Mouse (Mus musculus) hindbrain, embryonic 14.5 days (tissue): ENCODE measurements around the gene Skil. TPM values are rescaled to one million over a fixed set of nuclear protein-coding genes. Genes with fewer than 3 reads are reported as not detected.

ENCODE experiments used
- ATAC-seq: fragments of 200-750 bp; cut with Nextera tagmentation; 2 replicates; pipeline ENCODE4 v1.8.0; 2017; ENCODE audit warnings: moderate number of reproducible peaks, mild to moderate bottlenecking, moderate TSS enrichment, moderate library complexity; ENCODE audit not compliant: low FRiP score
- DNase-seq: peaks from one replicate; pipeline ENCODE4 v3.0.0-alpha.2; 2015; ENCODE audit warnings: low spot score
- H3K27ac ChIP-seq: fragments of 300-500 bp; sonication (generic); 2 replicates; pipeline ENCODE4 v1.5.1; 2014; ENCODE audit warnings: mild to moderate bottlenecking, moderate library complexity
- H3K27me3 ChIP-seq: fragments of 300-500 bp; sonication (generic); 2 replicates; pipeline ENCODE4 v1.6.1; 2014; ENCODE audit warnings: mild to moderate bottlenecking, low read length, mixed read lengths; ENCODE audit not compliant: control insufficient read depth, insufficient read depth
- H3K36me3 ChIP-seq: fragments of 300-500 bp; sonication (generic); replicated peaks from 2 replicates; pipeline ENCODE4 v1.6.1; 2014; ENCODE audit not compliant: control insufficient read depth, insufficient read depth
- H3K4me1 ChIP-seq: fragments of 300-500 bp; sonication (generic); replicated peaks from 2 replicates; pipeline ENCODE4 v1.6.1; 2014; ENCODE audit warnings: antibody characterized with exemption, low read length, mixed read lengths; ENCODE audit not compliant: control insufficient read depth, insufficient read depth
- H3K4me2 ChIP-seq: fragments of 300-500 bp; sonication (generic); replicated peaks from 2 replicates; pipeline ENCODE4 v1.6.1; 2014; ENCODE audit warnings: mild to moderate bottlenecking, moderate library complexity
- H3K4me3 ChIP-seq: fragments of 300-500 bp; sonication (generic); replicated peaks from 2 replicates; pipeline ENCODE4 v1.5.1; 2014; ENCODE audit warnings: mild to moderate bottlenecking, low read length
- H3K9ac ChIP-seq: fragments of 300-500 bp; sonication (generic); 2 replicates; pipeline ENCODE4 v1.6.1; 2014
- H3K9me3 ChIP-seq: fragments of 300-500 bp; sonication (generic); 2 replicates; pipeline ENCODE4 v1.6.1; 2016; ENCODE audit warnings: low read length; ENCODE audit not compliant: control insufficient read depth
- WGBS: fragments of 180-500 bp; shearing (Covaris S2); extraction: QIAGEN DNeasy Blood & Tissue Kit; methylation state at CpG from one replicate; pipeline ENCODE4 v1.1.7; 2014; 5-methylcytosine and 5-hydroxymethylcytosine counted together
- polyA plus RNA-seq: library from polyadenylated mRNA; unstranded; fragments of >200 nt; fragmentation: Nextera tagmentation; extraction: Ambion mirVana; gene quantifications from 2 replicates; pipeline ENCODE4 v1.2.1, GENCODE M21; 2014

Skil gene
- polyA plus RNA-seq, 1 experiment from 2014 or later = 36.5 TPM

- no peak overlapping the region for H3K4me2 ChIP-seq
- no peaks in the 10 kb centered on the region for H3K9me3 ChIP-seq
- H3K9ac ChIP-seq = no peak overlapping the region
- no peaks in the 10 kb centered on the region for H3K36me3 ChIP-seq
- H3K27me3 ChIP-seq = no peaks in the 10 kb centered on the region
- H3K4me3 ChIP-seq = no peak overlapping the region
- H3K4me1 ChIP-seq = no peaks in the 10 kb centered on the region
- ATAC-seq (no peak), DNase-seq (no peak)
- no peak overlapping the region for H3K27ac ChIP-seq
- WGBS = 85% methylated on average over 8 of the region's 8 CpGs
These were observed 34.1 kb upstream of the Skil start for GRCm38 (mm10) chr3:31060745-31061102.

DNA sequence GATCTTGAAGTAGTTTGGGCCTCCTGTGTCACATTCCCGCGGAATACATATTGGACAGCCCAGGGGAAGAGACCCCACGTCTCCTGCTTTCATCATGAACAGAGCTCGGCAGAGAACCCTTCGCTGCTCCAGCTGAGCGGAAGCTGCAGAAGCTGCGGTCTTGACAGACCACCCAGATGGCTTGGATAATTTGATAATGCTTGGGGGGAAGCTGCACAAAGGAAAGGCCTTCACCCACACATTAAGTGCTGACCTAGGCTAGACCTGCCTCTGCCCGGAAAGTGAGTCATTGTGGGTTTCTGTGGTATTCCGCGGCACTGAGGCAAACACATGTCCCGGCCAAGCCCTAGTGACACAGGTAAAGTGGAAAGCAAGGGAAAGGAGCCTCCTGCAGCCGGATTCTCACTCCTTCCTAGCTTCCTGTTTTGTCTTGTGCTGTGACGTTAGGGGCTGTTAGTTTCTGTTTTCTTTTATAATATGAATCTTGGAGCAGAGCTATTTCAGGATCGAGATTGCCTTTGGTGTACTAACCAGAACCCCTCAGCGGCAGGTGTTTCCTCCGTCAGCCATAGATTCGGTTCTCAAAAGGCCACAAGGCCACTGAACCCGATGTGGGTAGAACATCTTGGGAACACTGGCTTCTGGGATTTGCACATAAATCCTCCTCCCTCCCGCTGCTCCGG is 33.6 kb upstream of the Skil start:
- Histone ChIP-seq H3K4me1 (no peaks in the 10 kb centered on the region), H3K36me3 (no peaks in the 10 kb centered on the region), H3K27ac (no peak overlapping the region), H3K9me3 (no peaks in the 10 kb centered on the region), H3K4me3 (no peak overlapping the region), H3K4me2 (no peak overlapping the region), H3K27me3 (no peaks in the 10 kb centered on the region), H3K9ac (no peak overlapping the region)
- no peak for DNase-seq
- WGBS = 61% methylated on average over 20 of the region's 20 CpGs
- ATAC-seq = no peak

DNA sequence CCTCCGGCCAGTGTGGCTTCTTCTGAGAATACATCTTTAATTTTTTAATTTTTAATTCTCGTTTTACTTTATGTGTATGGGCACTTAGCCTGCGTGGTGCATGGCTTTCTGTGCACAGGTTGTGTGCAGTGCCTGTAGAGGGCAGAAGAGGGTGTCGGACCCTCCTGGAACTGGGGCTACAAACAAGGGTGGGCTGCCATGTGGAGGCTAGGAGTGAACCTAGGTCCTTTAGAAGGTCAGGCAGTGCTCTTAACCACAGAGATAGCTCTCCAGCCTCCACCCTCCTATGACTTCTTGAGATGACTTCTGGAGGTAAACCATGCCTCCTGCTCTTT is 33.1 kb upstream of the Skil start:
- Histone ChIP-seq H3K9ac (no peak overlapping the region), H3K36me3 (no peaks in the 10 kb centered on the region), H3K4me2 (no peak overlapping the region), H3K27me3 (no peaks in the 10 kb centered on the region), H3K4me1 (no peaks in the 10 kb centered on the region), H3K4me3 (no peak overlapping the region), H3K27ac (no peak overlapping the region), H3K9me3 (no peaks in the 10 kb centered on the region)
- WGBS = 82% methylated on average over 4 of the region's 4 CpGs
- DNase-seq (no peak), ATAC-seq (no peak)

DNA sequence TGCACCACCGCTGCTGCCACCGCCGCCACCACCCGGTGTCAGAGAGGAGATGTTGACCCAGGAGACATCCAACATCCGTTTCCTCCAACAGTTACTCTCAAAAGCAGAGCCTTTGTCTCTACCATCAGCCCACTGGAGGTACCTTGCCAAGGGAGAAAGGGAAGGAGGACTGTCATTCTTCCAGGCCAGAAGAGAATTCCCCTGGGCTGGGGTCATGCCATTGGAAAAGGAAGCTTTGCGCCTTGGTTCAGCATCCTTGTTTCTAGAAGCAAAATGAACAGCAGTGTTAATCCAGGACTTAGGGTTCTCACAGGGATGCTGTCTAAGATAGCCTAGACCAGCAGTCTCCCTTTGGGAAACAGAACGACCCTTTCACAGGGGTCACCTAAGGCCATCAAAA is 32.5 kb upstream of the Skil start:
- Histone ChIP-seq H3K9ac (no peak overlapping the region), H3K27ac (no peak overlapping the region), H3K4me1 (no peaks in the 10 kb centered on the region), H3K4me3 (no peak overlapping the region), H3K4me2 (no peak overlapping the region), H3K27me3 (no peaks in the 10 kb centered on the region), H3K36me3 (no peaks in the 10 kb centered on the region), H3K9me3 (no peaks in the 10 kb centered on the region)
- DNase-seq = no peak
- no peak for ATAC-seq
- 92% methylated on average over 7 of the region's 7 CpGs for WGBS

DNA sequence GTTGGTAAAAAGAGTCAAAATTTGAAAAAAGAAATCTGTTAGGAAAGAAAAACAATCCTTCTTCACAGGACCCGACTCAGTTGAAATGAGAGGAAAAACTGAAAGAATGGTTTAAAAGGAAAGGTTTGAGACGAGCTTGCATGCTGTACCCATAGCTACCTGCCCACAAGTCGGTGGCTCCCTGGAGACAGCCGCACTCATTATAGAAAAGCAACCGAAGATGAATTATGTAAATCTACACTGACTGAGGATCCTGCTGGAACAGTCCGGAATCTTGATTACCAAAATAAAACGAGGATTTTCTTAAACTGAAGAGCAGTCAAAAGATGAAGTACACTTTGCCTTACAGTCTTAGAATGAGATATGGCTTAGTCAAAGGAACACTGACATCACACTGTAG is 26.4 kb upstream of the Skil start:
- no peaks in the 10 kb centered on the region for H3K9me3 ChIP-seq
- ATAC-seq (no peak), DNase-seq (no peak)
- no peaks in the 10 kb centered on the region for H3K36me3 ChIP-seq
- 75% methylated on average over 7 of the region's 7 CpGs for WGBS
- H3K4me3 ChIP-seq = no peak overlapping the region
- H3K27ac ChIP-seq = no peak overlapping the region
- no peaks in the 10 kb centered on the region for H3K4me1 ChIP-seq
- no peak overlapping the region for H3K4me2 ChIP-seq
- H3K9ac ChIP-seq = no peak overlapping the region
- no peaks in the 10 kb centered on the region for H3K27me3 ChIP-seq

DNA sequence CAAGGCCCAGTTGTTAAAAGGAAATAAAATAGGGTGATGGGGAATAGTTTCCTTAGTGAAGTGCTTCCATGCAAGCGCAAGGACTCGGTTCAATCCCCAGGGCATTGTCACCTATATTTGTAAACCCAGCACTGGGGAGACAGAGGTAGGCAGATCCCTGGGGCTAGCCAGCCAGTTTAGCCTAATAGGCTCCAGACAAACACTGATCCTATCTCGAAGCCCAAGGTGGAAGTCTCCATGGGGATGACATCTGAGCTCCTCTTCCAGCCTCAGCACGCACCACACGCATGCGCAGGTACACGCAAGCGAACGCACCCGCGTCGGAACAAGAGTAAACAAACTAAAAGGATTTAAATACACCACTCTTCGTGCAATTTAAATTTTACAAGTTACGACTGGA is 23.1 kb upstream of the Skil start:
- H3K27me3 ChIP-seq = no peaks in the 10 kb centered on the region
- no peak for ATAC-seq
- 94% methylated on average over 14 of the region's 14 CpGs for WGBS
- no peak overlapping the region for H3K4me3 ChIP-seq
- H3K27ac ChIP-seq = no peak overlapping the region
- no peak overlapping the region for H3K9ac ChIP-seq
- H3K36me3 ChIP-seq = no peaks in the 10 kb centered on the region
- no peak for DNase-seq
- no peaks in the 10 kb centered on the region for H3K9me3 ChIP-seq
- no peaks in the 10 kb centered on the region for H3K4me1 ChIP-seq
- H3K4me2 ChIP-seq = no peak overlapping the region

GRCm38 (mm10) chr3:31075808-31076207 is 19.1 kb upstream of the Skil start:
- no peaks in the 10 kb centered on the region for H3K36me3 ChIP-seq
- 81% methylated on average over 11 of the region's 11 CpGs for WGBS

GRCm38 (mm10) chr3:31077068-31077703 is 17.7 kb upstream of the Skil start:
- no peak overlapping the region for H3K9ac ChIP-seq
- H3K9me3 ChIP-seq = no peaks in the 10 kb centered on the region
- no peaks in the 10 kb centered on the region for H3K27me3 ChIP-seq
- ATAC-seq (no peak), DNase-seq (no peak)
- no peak overlapping the region for H3K4me3 ChIP-seq
- H3K27ac ChIP-seq = no peak overlapping the region
- no peak overlapping the region for H3K4me2 ChIP-seq
- WGBS = 90% methylated on average over 6 of the region's 6 CpGs
- H3K4me1 ChIP-seq = no peaks in the 10 kb centered on the region
- no peaks in the 10 kb centered on the region for H3K36me3 ChIP-seq

More at GRCm38 (mm10) chr3:31075808-31076207, 19.1 kb upstream of the Skil start:
- no peaks in the 10 kb centered on the region for H3K27me3 ChIP-seq
- no peaks in the 10 kb centered on the region for H3K4me1 ChIP-seq
- no peak overlapping the region for H3K27ac ChIP-seq
- no peak overlapping the region for H3K4me2 ChIP-seq
- H3K9me3 ChIP-seq = no peaks in the 10 kb centered on the region
- H3K9ac ChIP-seq = no peak overlapping the region
- ATAC-seq (no peak), DNase-seq (no peak)
- no peak overlapping the region for H3K4me3 ChIP-seq

DNA sequence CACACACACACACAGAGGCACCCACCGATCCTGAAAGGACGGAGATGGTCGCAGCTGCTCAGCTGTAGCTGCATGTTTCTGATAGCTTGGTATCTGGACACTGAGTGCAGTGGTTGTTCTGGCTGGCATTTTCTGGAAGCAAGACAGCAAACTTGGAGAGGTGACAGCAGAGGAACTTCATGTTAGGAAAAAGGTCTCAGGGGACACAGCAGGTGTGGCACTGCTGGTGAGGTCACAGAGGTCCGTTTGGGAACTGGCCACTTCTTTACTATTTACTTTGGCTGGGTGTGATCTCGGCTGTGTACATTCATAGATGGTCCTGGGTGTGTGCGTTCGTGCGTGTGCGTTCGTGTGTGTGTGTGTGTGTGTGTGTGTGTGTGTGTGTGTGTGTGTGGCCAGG is 15.4 kb upstream of the Skil start:
- 79% methylated on average over 10 of the region's 10 CpGs for WGBS
- no peak for DNase-seq
- H3K27ac ChIP-seq = no peak overlapping the region
- H3K27me3 ChIP-seq = no peaks in the 10 kb centered on the region
- no peak for ATAC-seq
- no peak overlapping the region for H3K9ac ChIP-seq
- H3K4me2 ChIP-seq = no peak overlapping the region
- no peaks in the 10 kb centered on the region for H3K9me3 ChIP-seq
- peaks cover 6% of the 10 kb centered on the region; the same call in 1 of the 2 replicates for H3K4me1 ChIP-seq
- no peaks in the 10 kb centered on the region for H3K36me3 ChIP-seq
- H3K4me3 ChIP-seq = no peak overlapping the region
